Mouse (Mus musculus) forebrain, embryonic 16.5 days (tissue): ENCODE results near the gene Atxn2l. TPM values are rescaled to one million over a fixed set of nuclear protein-coding genes. Genes with fewer than 3 reads are reported as not detected.

ENCODE experiments used
- ATAC-seq: fragments of 200-750 bp; cut with Nextera tagmentation; 2 replicates; pipeline ENCODE4 v1.8.0; 2017; ENCODE audit warnings: mild to moderate bottlenecking, moderate library complexity
- H3K27ac ChIP-seq: fragments of 300-500 bp; sonication (generic); 2 replicates; pipeline ENCODE4 v1.5.1; 2014; ENCODE audit warnings: low read length, control low read depth
- H3K27me3 ChIP-seq: fragments of 300-500 bp; sonication (generic); replicated peaks from 2 replicates; pipeline ENCODE4 v1.6.1; 2014; ENCODE audit warnings: low read length; ENCODE audit not compliant: control insufficient read depth, insufficient read depth
- H3K36me3 ChIP-seq: fragments of 300-500 bp; sonication (generic); 2 replicates; pipeline ENCODE4 v1.6.1; 2014; ENCODE audit not compliant: control insufficient read depth, insufficient read depth
- H3K4me1 ChIP-seq: fragments of 300-500 bp; sonication (generic); replicated peaks from 2 replicates; pipeline ENCODE4 v1.6.1; 2014; ENCODE audit warnings: low read length; ENCODE audit not compliant: control insufficient read depth, insufficient read depth
- H3K4me2 ChIP-seq: fragments of 300-500 bp; sonication (generic); 2 replicates; pipeline ENCODE4 v1.6.1; 2014; ENCODE audit warnings: mild to moderate bottlenecking, low read length, control low read depth
- H3K4me3 ChIP-seq: fragments of 300-500 bp; sonication (generic); replicated peaks from 2 replicates; pipeline ENCODE4 v1.5.1; 2014; ENCODE audit warnings: mild to moderate bottlenecking, low read length, control low read depth
- H3K9ac ChIP-seq: fragments of 300-500 bp; sonication (generic); replicated peaks from 2 replicates; pipeline ENCODE4 v1.6.1; 2014; ENCODE audit warnings: low read depth, low read length, control low read depth
- H3K9me3 ChIP-seq: fragments of 300-500 bp; sonication (generic); 2 replicates; pipeline ENCODE4 v1.6.1; 2016; ENCODE audit warnings: low read length; ENCODE audit not compliant: control insufficient read depth
- WGBS: fragments of 180-500 bp; shearing (Covaris S2); extraction: QIAGEN DNeasy Blood & Tissue Kit; methylation state at CpG from one replicate; pipeline ENCODE4 v1.1.7; 2014; 5-methylcytosine and 5-hydroxymethylcytosine counted together
- polyA plus RNA-seq: library from polyadenylated mRNA; unstranded; fragments of >200 nt; fragmentation: Nextera tagmentation; extraction: Ambion mirVana; gene quantifications from 2 replicates; pipeline ENCODE4 v1.2.1, GENCODE M21; 2015

Atxn2l gene
- polyA plus RNA-seq, 1 experiment from 2014 or later = 69.9 TPM

DNA sequence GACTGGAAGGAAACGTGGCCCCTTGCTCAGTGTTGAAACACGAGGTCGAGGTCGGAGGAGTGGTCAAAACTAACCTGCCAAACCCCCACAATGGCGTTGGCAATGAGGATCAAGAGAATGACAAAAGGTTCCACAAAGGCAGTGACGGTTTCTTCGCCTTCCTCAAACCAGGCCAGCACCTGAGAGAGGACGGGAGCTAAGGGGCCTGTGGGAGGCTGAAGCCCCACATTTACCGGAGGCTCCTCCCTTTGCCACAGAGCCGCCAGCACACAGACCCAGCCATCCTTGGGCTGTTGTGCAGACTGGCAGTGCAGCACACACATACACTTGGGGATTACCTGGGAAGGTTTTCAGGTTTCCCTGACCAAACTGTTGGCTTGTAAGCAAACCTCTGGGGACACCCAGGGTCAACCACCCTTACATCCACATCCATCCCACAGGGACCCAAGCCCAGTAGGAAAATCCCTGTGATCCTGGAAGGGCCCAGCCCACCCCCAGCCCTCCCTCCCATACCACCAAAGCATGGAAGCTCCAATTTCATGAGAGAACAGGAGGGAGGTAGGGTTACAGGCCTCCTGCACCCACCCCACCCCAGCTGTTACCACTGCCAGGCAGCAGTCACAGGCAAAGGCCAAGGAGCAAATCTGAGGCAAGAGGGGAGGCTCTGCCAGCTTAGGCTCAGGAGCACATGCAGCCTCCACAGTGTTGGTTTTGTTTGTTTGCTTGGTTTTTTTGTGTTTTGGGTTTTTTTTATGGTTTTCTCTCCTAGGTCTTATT, 42.4 kb downstream of the Atxn2l start:
- no peaks in the 10 kb centered on the region for H3K27me3 ChIP-seq
- H3K36me3 ChIP-seq = no peaks in the 10 kb centered on the region
- no peak for ATAC-seq
- no peak overlapping the region for H3K27ac ChIP-seq
- no peak overlapping the region for H3K9ac ChIP-seq
- no peak overlapping the region for H3K4me2 ChIP-seq
- no peak overlapping the region for H3K4me3 ChIP-seq
- 46% methylated on average over 10 of the region's 10 CpGs for WGBS
- H3K9me3 ChIP-seq = no peaks in the 10 kb centered on the region
- no peaks in the 10 kb centered on the region for H3K4me1 ChIP-seq

DNA sequence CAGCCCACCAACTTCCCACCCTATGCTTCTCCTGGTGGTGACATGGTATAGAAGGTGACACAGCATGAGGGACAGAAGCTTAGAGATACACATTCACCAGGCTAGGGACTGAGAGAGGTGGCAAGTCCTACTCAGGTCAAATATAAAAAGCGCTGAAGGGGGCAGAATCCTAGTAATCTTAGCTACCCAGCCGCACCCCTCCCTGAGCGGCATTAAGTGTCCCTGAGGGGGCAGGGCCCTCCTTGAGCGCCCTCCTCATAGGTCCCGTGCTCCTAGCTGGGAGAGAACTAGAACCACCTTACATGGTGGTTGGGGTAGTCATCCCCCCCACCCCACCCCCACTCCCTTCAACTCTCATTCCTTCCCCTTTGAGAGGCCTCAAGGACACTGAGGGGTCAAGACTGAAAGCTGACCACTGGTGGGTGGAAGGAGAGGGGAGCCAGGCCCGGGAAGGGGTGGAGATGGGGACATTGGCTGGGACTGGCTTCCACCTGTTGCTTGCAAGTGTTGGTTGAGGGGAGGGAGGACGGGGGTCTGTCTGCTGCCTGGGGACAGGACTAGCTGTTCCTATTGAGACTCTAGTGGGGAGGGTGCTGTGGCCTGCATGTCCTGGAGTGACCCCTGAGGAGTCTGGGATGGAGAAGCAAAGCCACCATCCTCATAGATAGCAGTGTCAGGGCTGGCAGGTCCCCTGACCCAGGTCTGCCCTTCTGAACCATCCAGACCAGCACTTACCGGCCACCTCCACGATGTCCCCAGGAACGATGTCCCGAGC, 44.2 kb downstream of the Atxn2l start:
- no peaks in the 10 kb centered on the region for H3K9me3 ChIP-seq
- no peaks in the 10 kb centered on the region for H3K27me3 ChIP-seq
- ATAC-seq = no peak
- no peak overlapping the region for H3K27ac ChIP-seq
- 84% methylated on average over 11 of the region's 11 CpGs for WGBS
- H3K9ac ChIP-seq = no peak overlapping the region
- no peaks in the 10 kb centered on the region for H3K36me3 ChIP-seq
- no peaks in the 10 kb centered on the region for H3K4me1 ChIP-seq
- H3K4me3 ChIP-seq = no peak overlapping the region
- H3K4me2 ChIP-seq = no peak overlapping the region

DNA sequence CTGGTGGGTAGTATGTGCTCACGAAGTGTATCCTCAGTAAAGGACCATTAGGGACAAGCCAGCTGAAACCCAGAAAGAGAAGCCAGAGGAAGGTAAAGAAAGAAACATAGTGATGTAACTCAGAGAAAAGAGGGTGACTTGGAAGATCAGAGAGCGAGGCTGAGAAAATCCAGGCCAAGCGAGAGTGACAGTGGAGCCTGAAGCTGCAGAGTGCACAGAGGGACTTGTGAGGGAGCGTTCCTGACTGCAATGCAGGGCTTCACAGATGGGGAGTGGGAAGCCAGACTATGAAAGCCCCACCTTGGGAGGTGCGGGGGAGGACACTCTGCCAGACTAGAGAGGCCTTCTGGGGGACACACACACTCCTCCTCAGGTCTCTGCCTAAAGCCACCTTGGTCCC, 45.0 kb downstream of the Atxn2l start:
- Histone ChIP-seq H3K4me2 (no peak overlapping the region), H3K4me1 (no peaks in the 10 kb centered on the region), H3K9me3 (no peaks in the 10 kb centered on the region), H3K27ac (no peak overlapping the region), H3K4me3 (no peak overlapping the region), H3K36me3 (no peaks in the 10 kb centered on the region), H3K27me3 (no peaks in the 10 kb centered on the region), H3K9ac (no peak overlapping the region)
- WGBS = 86% methylated on average over 5 of the region's 5 CpGs
- no peak for ATAC-seq

DNA sequence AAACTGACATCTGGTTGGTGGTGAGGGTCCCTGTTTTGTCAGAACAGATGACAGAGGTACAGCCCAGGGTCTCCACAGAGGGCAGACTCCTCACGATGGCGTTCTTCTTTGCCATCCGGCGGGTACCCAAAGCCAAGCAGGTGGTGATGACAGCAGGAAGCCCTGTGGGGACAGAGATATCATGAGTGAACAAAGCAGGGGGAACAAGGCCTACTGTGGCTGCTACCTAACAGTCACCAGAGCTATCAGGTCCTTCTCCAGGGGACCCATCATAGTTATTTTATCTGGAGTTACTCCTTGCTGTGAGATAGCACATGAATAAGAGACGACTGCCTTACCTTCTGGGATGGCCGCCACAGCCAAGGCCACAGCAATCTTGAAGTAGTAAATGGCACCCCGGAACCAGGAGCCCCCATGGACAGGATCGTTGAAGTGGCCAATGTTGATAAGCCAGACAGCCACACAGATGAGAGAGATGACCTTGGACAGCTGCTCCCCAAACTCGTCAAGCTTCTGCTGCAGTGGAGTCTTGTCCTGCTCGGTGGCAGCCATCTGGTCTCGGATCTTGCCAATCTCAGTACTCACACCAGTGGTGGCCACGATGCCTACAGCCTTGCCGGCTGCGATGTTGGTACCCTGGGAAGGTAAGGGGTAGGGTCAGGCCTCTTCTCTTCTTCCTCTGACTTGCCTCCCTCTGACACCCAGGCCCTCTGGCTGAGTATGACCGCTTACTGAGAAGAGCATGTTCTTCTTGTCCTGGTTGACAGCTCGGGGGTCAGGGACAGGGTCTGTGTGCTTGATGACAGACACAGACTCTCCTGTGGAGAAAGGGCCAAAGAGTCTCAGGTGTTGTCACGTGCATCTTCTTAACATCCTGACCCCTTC, 46.6 kb downstream of the Atxn2l start:
- Histone ChIP-seq H3K4me3 (no peak overlapping the region), H3K9me3 (no peaks in the 10 kb centered on the region), H3K4me1 (no peaks in the 10 kb centered on the region), H3K36me3 (no peaks in the 10 kb centered on the region), H3K4me2 (no peak overlapping the region), H3K27me3 (no peaks in the 10 kb centered on the region), H3K27ac (no peak overlapping the region), H3K9ac (no peak overlapping the region)
- 89% methylated on average over 17 of the region's 17 CpGs for WGBS
- no peak for ATAC-seq

DNA sequence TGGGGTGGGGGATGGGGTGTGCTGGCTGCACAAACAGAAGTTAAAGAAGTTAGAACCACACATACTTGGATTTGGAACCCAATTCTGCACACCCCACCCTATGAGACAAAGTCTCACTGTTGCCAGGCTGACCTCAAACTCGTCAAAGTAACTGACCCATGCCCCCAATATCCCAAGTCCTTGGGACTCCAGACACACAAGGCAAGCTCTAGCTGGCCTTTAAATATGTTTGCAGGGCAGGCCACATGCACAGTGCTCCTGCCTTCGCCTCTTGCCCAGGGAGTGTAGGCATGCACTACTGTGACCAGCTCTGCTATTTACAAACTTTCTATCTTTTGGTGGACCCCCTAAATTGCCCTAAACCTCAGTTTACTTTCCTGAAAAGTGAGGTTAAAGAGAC, 48.0 kb downstream of the Atxn2l start:
- ATAC-seq = no peak
- H3K27ac ChIP-seq = no peak overlapping the region
- no peaks in the 10 kb centered on the region for H3K27me3 ChIP-seq
- no peak overlapping the region for H3K4me2 ChIP-seq
- H3K9ac ChIP-seq = no peak overlapping the region
- WGBS = 82% methylated on average over 2 of the region's 2 CpGs
- H3K9me3 ChIP-seq = no peaks in the 10 kb centered on the region
- H3K4me3 ChIP-seq = no peak overlapping the region
- no peaks in the 10 kb centered on the region for H3K36me3 ChIP-seq
- H3K4me1 ChIP-seq = no peaks in the 10 kb centered on the region

DNA sequence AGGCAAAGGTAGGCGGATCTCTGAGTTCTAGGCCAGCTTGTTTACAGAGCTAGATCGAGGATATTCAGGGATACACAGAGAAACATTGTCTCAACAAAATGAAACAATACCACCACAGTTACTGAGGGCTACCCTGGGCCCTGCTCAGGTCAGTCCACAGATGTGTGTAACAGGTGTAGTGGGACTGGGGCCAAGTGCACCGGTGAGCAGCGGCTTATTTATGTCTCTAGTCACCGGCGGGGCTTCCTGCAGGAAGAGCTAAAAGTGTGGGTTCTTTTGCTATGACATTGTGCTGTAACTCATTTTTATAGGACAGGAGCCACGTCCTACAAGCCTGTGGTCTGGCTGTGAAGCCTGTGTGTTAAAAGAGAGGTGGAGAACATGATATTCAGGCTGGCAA, 49.4 kb downstream of the Atxn2l start:
- no peak for ATAC-seq
- Histone ChIP-seq H3K36me3 (no peaks in the 10 kb centered on the region), H3K9ac (no peak overlapping the region), H3K4me1 (no peaks in the 10 kb centered on the region), H3K27ac (no peak overlapping the region), H3K4me3 (no peak overlapping the region), H3K27me3 (no peaks in the 10 kb centered on the region), H3K9me3 (no peaks in the 10 kb centered on the region), H3K4me2 (no peak overlapping the region)
- 78% methylated on average over 7 of the region's 7 CpGs for WGBS

DNA sequence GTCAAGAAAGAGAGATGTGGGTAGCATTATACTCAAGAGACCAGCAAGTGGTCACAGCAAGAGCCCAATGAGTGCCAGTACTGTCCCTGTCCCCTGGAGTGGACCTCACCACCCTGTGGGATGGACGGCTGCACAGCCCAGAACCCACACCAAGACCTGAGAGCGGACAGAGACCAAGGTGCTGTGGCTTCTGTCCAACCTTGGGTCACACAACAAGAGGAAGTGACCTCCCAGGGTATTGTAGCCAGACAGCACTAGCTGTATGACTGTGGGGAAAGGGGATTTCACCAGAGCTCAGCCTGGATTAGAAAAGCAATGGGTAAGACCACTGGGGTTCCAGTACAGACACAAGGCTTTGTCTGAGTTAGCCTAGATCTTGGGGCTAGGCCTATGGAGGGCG, 51.0 kb downstream of the Atxn2l start:
- H3K4me1 ChIP-seq = no peaks in the 10 kb centered on the region
- H3K9me3 ChIP-seq = no peaks in the 10 kb centered on the region
- no peaks in the 10 kb centered on the region for H3K36me3 ChIP-seq
- no peak overlapping the region for H3K9ac ChIP-seq
- WGBS = 90% methylated on average over 3 of the region's 3 CpGs
- H3K27me3 ChIP-seq = no peaks in the 10 kb centered on the region
- no peak overlapping the region for H3K4me3 ChIP-seq
- no peak overlapping the region for H3K27ac ChIP-seq
- no peak overlapping the region for H3K4me2 ChIP-seq
- no peak for ATAC-seq

DNA sequence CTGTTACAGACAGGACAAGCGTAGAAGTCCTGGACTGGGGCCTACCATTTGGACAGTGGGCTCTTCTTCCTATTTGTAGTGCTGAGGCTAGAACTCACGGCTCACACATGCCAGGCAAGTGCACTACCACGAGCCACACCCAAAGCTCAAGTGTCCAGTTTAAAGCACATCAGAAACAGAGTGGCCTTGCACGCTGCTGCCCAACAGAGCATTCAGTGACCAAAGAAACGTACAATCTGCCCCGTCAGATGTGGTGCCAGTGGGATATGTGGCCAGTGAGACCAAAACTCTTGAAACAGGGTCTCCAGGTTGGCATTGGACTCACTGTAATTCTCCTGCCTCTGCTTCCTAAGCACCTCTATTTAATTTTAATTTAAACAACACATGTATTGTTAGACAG, 52.6 kb downstream of the Atxn2l start:
- no peaks in the 10 kb centered on the region for H3K27me3 ChIP-seq
- H3K4me1 ChIP-seq = no peaks in the 10 kb centered on the region
- peaks cover 2% of the 10 kb centered on the region; the same call in 1 of the 2 replicates for H3K36me3 ChIP-seq
- H3K9ac ChIP-seq = no peak overlapping the region
- no peak overlapping the region for H3K4me3 ChIP-seq
- H3K27ac ChIP-seq = no peak overlapping the region
- no peaks in the 10 kb centered on the region for H3K9me3 ChIP-seq
- no peak overlapping the region for H3K4me2 ChIP-seq
- ATAC-seq = no peak
- WGBS = 91% methylated on average over 6 of the region's 6 CpGs

DNA sequence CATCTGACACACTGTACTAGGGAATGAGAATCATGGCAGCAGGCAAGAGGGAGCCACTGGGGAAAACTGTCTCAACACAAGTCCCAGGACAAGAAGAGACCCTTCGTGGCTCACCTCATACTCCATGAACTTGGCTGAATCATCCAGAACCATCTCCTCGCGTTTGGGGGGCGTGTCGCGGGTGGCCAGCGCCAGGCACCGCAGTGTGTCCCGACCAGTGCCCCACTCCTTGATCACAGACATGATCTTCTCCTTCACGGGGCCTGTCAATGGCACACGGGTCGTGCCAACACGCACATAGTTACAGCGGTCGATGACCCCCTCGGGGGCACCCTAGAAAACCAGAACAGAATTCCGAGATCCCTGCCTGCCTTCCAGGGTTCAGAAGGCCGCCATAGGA, 53.2 kb downstream of the Atxn2l start:
- H3K4me2 ChIP-seq = no peak overlapping the region
- no peaks in the 10 kb centered on the region for H3K4me1 ChIP-seq
- no peaks in the 10 kb centered on the region for H3K27me3 ChIP-seq
- no peak overlapping the region for H3K4me3 ChIP-seq
- no peaks in the 10 kb centered on the region for H3K9me3 ChIP-seq
- ATAC-seq = no peak
- no peak overlapping the region for H3K9ac ChIP-seq
- no peak overlapping the region for H3K27ac ChIP-seq
- peaks cover 3% of the 10 kb centered on the region; the same call in 1 of the 2 replicates for H3K36me3 ChIP-seq
- 93% methylated on average over 18 of the region's 18 CpGs for WGBS
